Mouse (Mus musculus) intestine, embryonic 15.5 days (tissue): ENCODE data around the gene Scube2. TPM values are rescaled to one million over a fixed set of nuclear protein-coding genes. Genes with fewer than 3 reads are reported as not detected.

Source experiments
- ATAC-seq: fragments of 200-750 bp; cut with Nextera tagmentation; 2 replicates; pipeline ENCODE4 v1.8.0; 2017; ENCODE audit warnings: moderate TSS enrichment, moderate library complexity
- H3K27ac ChIP-seq: fragments of 300-500 bp; sonication (generic); 2 replicates; pipeline ENCODE4 v1.5.1; 2015; ENCODE audit warnings: mild to moderate bottlenecking, inconsistent platforms
- H3K27me3 ChIP-seq: fragments of 300-500 bp; sonication (generic); replicated peaks from 2 replicates; pipeline ENCODE4 v1.6.1; 2015; ENCODE audit warnings: inconsistent platforms
- H3K36me3 ChIP-seq: fragments of 300-500 bp; sonication (generic); 2 replicates; pipeline ENCODE4 v1.6.1; 2015; ENCODE audit warnings: inconsistent platforms
- H3K4me1 ChIP-seq: fragments of 300-500 bp; sonication (generic); replicated peaks from 2 replicates; pipeline ENCODE4 v1.6.1; 2015; ENCODE audit warnings: inconsistent platforms
- H3K4me2 ChIP-seq: fragments of 300-500 bp; sonication (generic); replicated peaks from 2 replicates; pipeline ENCODE4 v1.6.1; 2015; ENCODE audit warnings: mild to moderate bottlenecking, inconsistent platforms
- H3K4me3 ChIP-seq: fragments of 300-500 bp; sonication (generic); replicated peaks from 2 replicates; pipeline ENCODE4 v1.5.1; 2015; ENCODE audit warnings: inconsistent platforms
- H3K9ac ChIP-seq: fragments of 300-500 bp; sonication (generic); 2 replicates; pipeline ENCODE4 v1.6.1; 2015; ENCODE audit warnings: inconsistent platforms
- H3K9me3 ChIP-seq: fragments of 300-500 bp; sonication (generic); 2 replicates; pipeline ENCODE4 v1.6.1; 2016; ENCODE audit warnings: inconsistent platforms
- WGBS: fragments of 180-500 bp; shearing (Covaris S2); methylation state at CpG from one replicate; pipeline ENCODE4 v1.1.7; 2015; 5-methylcytosine and 5-hydroxymethylcytosine counted together
- polyA plus RNA-seq: library from polyadenylated mRNA; unstranded; fragments of >200 nt; fragmentation: Nextera tagmentation; extraction: Ambion mirVana; gene quantifications from 2 replicates; pipeline ENCODE4 v1.2.1, GENCODE M21; 2015

The Scube2 gene
- polyA plus RNA-seq, 1 experiment from 2014 or later = 1.7 TPM

DNA sequence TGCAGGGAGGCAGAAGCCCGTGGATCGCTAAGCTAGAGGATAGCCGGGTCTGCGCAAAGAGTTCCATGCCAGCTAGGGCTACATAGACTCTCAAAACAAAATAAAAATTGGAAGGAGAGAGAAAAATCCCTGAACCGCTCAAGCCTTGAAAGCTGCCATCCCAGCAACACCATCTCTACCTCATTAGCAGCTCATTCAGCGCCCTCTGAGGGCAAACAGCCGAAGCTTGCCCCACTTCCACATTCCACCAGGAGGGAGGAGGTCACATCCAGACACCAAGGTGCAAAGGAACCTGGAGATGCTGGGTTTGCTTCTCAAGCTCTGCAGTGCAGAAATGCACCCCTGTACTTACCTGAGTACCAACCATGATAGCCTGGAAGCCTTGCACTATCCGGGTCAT lies 10.6 kb upstream of the Scube2 start:
- H3K4me1 ChIP-seq = 0 out of 2 replicates have a peak, but pooled peaks cover 4% of the 10 kb centered on the region
- 51% methylated on average over 8 of the region's 8 CpGs for WGBS
- no peak for ATAC-seq
- no peak overlapping the region for H3K4me3 ChIP-seq
- H3K36me3 ChIP-seq = no peaks in the 10 kb centered on the region
- H3K9ac ChIP-seq = no peak overlapping the region
- no peaks in the 10 kb centered on the region for H3K27me3 ChIP-seq
- H3K4me2 ChIP-seq = no peak overlapping the region
- no peak overlapping the region for H3K27ac ChIP-seq
- no peaks in the 10 kb centered on the region for H3K9me3 ChIP-seq

DNA sequence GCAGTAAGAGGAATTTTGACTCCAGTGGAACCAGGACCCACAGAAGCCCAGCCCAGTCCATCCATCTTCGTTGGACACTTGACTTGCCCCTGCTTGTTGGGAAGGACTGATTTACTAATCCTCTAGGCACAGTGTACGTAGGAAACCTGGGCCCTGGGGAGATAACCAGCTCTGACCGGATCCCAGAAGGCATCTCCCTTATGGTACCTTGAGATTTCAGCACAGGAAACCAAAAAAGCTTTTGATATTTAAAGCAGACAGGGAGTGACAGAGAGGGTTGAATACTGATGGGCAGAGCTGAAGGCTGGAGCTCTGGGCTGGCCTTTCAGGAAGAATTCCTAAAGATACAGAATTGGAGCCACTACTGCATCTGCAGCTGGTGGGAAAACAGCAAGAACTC lies 10.1 kb upstream of the Scube2 start:
- H3K4me2 ChIP-seq = no peak overlapping the region
- no peak overlapping the region for H3K9ac ChIP-seq
- 56% methylated on average over 3 of the region's 3 CpGs for WGBS
- no peaks in the 10 kb centered on the region for H3K9me3 ChIP-seq
- H3K27me3 ChIP-seq = no peaks in the 10 kb centered on the region
- 0 out of 2 replicates have a peak, but pooled peaks cover 4% of the 10 kb centered on the region for H3K4me1 ChIP-seq
- H3K27ac ChIP-seq = no peak overlapping the region
- no peak for ATAC-seq
- H3K4me3 ChIP-seq = no peak overlapping the region
- H3K36me3 ChIP-seq = no peaks in the 10 kb centered on the region

DNA sequence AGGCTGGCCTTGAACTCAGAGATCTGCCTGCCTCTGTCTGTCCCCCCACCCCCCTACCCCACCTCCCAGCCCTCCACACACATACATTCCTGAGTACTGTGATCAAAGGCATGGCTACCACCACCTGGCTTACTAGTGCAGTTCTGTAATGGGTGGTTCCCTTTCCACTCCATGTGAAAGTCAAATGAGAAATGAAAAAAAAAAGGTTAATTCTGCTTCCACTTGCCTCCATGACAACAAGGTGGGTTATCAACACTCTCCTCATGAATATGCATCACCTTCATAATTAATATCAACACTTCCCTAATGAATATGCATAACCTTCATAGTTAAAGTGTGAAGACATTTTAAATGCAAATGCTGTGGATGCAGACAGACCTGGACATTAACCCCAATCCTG lies 9.6 kb upstream of the Scube2 start:
- Histone ChIP-seq H3K4me1 (0 out of 2 replicates have a peak, but pooled peaks cover 4% of the 10 kb centered on the region), H3K36me3 (no peaks in the 10 kb centered on the region), H3K4me2 (no peak overlapping the region), H3K4me3 (no peak overlapping the region), H3K9me3 (no peaks in the 10 kb centered on the region), H3K27ac (no peak overlapping the region), H3K9ac (no peak overlapping the region), H3K27me3 (no peaks in the 10 kb centered on the region)
- no peak for ATAC-seq

DNA sequence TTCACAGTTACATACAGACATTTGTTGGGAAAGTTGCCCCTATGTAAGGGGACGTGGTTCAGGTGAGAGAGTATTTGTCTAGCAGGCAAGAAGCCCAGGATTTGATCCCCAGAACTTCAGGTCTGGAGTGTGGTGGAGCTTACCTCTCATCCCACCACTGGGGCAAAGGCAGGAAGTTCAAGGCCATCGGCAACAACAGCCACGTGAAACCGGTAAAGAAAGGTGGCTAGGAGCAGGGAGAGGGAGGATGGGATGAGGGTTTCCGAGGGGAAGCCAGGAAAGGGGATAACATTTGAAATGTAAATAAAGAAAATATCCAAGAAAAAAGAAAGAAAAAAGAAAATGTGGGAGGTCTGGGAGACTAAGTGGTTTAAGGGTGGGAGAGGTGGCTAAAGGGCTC lies 7.7 kb upstream of the Scube2 start:
- Histone ChIP-seq H3K27ac (no peak overlapping the region), H3K27me3 (no peaks in the 10 kb centered on the region), H3K36me3 (no peaks in the 10 kb centered on the region), H3K4me1 (no peaks in the 10 kb centered on the region), H3K4me2 (no peak overlapping the region), H3K9me3 (no peaks in the 10 kb centered on the region), H3K4me3 (no peak overlapping the region), H3K9ac (no peak overlapping the region)
- 53% methylated on average over 5 of the region's 5 CpGs for WGBS
- ATAC-seq = no peak

DNA sequence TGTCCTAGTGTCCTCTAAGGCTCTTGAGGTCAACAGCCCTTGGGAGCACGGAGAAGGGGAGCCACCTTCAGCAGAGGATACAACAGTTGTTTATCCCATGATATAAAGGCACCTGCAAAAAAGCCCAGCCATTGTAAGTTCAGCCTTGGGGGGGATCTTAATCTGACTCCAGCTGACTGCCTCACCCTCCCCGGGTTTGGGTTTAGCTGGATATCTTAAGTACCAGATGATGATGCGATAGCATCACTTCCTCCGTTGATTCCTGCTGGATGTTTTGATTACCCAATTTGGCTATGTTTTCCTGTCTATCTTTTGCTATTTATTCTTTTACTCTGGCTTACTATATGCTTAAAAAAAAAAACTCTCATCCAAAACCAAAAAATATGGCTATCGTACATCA lies 5.8 kb upstream of the Scube2 start:
- no peak for ATAC-seq
- Histone ChIP-seq H3K4me2 (no peak overlapping the region), H3K9me3 (no peaks in the 10 kb centered on the region), H3K9ac (no peak overlapping the region), H3K4me1 (no peaks in the 10 kb centered on the region), H3K4me3 (no peak overlapping the region), H3K27me3 (no peaks in the 10 kb centered on the region), H3K36me3 (no peaks in the 10 kb centered on the region), H3K27ac (no peak overlapping the region)
- WGBS = 74% methylated on average over 5 of the region's 5 CpGs

DNA sequence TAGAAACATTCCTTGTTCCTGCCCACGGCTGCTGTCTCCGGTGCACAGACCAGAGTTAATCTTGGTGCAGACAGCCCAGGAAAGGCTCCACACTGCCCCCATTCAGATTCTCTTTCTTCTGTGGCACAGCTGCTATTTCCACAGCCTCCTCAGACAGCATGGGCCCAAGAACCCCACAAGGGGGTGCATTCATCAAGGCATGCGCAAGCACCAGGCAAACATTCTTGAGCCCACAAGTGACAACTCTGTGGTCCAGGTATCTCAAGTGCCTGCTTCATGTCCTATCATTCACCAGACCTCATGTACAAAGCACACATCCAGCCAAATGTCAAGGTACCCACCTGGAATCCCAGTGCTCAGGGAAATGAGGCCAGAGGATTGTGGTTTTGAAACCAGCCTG lies 3.0 kb upstream of the Scube2 start:
- no peak overlapping the region for H3K27ac ChIP-seq
- H3K4me1 ChIP-seq = no peaks in the 10 kb centered on the region; the same call in 1 of the 2 replicates
- 36% methylated on average over 3 of the region's 3 CpGs for WGBS
- H3K9me3 ChIP-seq = no peaks in the 10 kb centered on the region
- no peak overlapping the region for H3K9ac ChIP-seq
- no peak overlapping the region for H3K4me3 ChIP-seq
- H3K27me3 ChIP-seq = peaks cover 21% of the 10 kb centered on the region
- no peak overlapping the region for H3K4me2 ChIP-seq
- ATAC-seq = no peak
- no peaks in the 10 kb centered on the region for H3K36me3 ChIP-seq

DNA sequence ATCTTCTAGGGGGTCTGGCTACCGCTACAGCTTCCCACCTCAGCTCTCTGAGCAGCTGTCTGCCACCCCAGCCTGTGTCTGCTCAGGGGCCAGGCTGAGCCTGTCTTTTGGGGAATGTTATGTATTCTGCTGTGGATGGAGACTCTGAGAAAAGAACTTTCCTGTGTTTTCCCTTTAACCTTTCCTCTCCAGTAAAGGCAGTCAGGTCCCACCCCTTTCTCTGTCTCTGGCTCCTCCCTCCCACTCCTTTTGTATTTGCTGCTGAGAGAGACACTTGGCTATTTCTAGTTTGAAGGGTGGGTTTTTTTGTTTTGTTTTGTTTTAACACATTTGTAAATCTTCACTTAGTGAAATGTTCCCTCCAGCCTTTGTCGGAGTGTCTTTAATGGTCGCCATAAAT lies 1.2 kb upstream of the Scube2 start:
- no peak for ATAC-seq
- 68% methylated on average over 3 of the region's 3 CpGs for WGBS
- H3K4me1 ChIP-seq = no peaks in the 10 kb centered on the region; the same call in 1 of the 2 replicates
- no peak overlapping the region for H3K4me3 ChIP-seq
- H3K9ac ChIP-seq = no peak overlapping the region
- no peak overlapping the region for H3K27ac ChIP-seq
- H3K36me3 ChIP-seq = no peaks in the 10 kb centered on the region
- H3K27me3 ChIP-seq = peaks cover 23% of the 10 kb centered on the region
- no peak overlapping the region for H3K4me2 ChIP-seq
- no peaks in the 10 kb centered on the region for H3K9me3 ChIP-seq

DNA sequence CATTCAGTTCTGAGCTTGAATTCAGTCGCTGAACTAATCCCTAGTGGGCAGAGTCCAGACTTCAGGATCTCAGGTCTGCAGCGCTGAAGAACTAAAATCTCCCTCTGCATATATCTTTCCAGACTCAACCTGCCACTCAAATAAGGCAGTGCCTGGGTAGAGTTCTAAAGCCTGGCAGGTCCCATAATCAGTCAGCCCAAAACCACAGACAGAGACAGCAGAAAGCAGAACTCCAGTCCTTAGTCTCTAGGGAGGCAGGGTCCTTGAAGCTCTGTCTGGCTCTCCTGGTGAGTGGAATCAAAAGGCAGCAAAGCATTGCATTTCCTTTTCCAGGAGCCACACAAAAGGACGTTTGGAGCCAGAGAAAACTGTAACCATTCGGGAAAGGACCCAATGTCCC lies 1.9 kb downstream of the Scube2 start:
- Histone ChIP-seq H3K9me3 (no peaks in the 10 kb centered on the region), H3K36me3 (no peaks in the 10 kb centered on the region), H3K4me2 (no peak overlapping the region), H3K4me1 (no peaks in the 10 kb centered on the region; the same call in 1 of the 2 replicates), H3K4me3 (no peak overlapping the region), H3K27me3 (peaks cover 23% of the 10 kb centered on the region), H3K27ac (no peak overlapping the region), H3K9ac (no peak overlapping the region)
- 24% methylated on average over 4 of the region's 4 CpGs for WGBS
- ATAC-seq = no peak

DNA sequence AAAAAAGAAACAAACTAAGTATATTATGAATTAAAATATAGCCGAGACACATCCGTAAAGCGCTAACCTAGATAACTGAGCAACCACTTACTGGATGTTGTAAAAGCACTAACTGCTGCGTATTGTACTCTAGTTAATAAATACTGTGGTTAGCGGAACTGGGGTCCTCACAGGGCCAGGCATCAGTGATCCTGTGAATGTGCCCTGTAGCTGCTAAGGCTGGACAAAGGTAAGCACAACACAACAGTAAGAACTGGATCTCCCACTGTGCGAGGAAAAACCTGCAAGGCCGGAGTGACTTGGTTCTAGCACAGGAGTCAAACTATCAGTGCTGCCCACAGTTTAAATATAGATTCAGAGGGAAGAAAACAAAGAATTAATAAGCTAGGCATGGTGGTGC lies 5.3 kb downstream of the Scube2 start:
- Histone ChIP-seq H3K36me3 (no peaks in the 10 kb centered on the region), H3K4me3 (no peak overlapping the region), H3K4me1 (no peaks in the 10 kb centered on the region), H3K27me3 (peaks cover 19% of the 10 kb centered on the region), H3K9ac (no peak overlapping the region), H3K27ac (no peak overlapping the region), H3K4me2 (no peak overlapping the region), H3K9me3 (no peaks in the 10 kb centered on the region)
- ATAC-seq = no peak
- 78% methylated on average over 7 of the region's 7 CpGs for WGBS

DNA sequence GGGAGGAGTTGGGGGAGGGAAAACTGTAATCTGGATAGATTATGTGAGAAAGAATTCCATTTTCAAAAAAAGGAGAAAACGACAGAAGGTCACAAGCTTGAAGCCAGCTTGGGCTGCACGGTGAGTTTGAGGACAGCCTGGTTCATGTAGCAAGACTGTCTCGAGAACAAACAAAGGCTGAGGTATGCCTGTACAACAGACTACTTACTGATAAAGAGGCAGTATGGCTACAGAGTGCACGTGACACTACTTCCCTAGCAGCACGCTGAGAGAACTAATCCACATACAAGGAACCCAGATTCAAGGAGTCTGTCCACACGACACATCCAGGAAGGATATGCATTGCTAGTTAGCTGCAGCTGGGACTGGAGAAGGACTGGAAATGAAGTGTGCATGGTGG lies 6.1 kb downstream of the Scube2 start:
- H3K36me3 ChIP-seq = no peaks in the 10 kb centered on the region
- H3K4me3 ChIP-seq = no peak overlapping the region
- H3K27ac ChIP-seq = no peak overlapping the region
- no peak overlapping the region for H3K9ac ChIP-seq
- no peaks in the 10 kb centered on the region for H3K9me3 ChIP-seq
- WGBS = 33% methylated on average over 6 of the region's 6 CpGs
- 0 out of 2 replicates have a peak, but pooled peaks cover under 1% of the 10 kb centered on the region for H3K4me1 ChIP-seq
- H3K27me3 ChIP-seq = peaks cover 11% of the 10 kb centered on the region
- H3K4me2 ChIP-seq = no peak overlapping the region
- ATAC-seq = peak; percentile 68

DNA sequence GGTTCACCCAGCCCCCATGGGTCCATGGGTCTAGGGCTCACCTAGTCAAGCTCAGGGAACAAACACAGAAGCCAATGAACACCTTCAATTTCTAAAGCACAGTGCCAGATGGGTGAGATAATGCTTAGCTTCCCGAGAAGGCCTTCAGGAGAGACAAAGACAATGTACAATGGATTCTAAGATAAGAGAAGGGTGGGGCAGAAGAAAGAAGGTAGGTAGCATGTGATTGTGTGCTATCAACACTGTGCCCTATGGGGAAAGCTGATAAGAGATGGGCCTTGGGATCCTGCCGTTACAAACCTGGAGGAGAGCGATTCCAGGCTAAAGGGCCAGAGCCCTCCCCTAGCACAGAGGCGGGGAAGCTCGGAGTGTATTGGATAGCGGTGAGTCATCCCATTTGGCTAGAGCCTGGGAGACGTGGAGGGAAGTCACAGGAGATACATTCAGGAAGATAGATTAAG lies 12.7 kb downstream of the Scube2 start:
- Histone ChIP-seq H3K9ac (no peak overlapping the region), H3K9me3 (no peaks in the 10 kb centered on the region), H3K36me3 (no peaks in the 10 kb centered on the region), H3K4me3 (no peak overlapping the region), H3K27ac (no peak overlapping the region), H3K4me2 (peak overlapping the region; percentile 15; the same call in 1 of the 2 replicates), H3K27me3 (no peaks in the 10 kb centered on the region), H3K4me1 (peaks cover 15% of the 10 kb centered on the region)
- peak; percentile 95 for ATAC-seq
- WGBS = 13% methylated on average over 7 of the region's 7 CpGs

DNA sequence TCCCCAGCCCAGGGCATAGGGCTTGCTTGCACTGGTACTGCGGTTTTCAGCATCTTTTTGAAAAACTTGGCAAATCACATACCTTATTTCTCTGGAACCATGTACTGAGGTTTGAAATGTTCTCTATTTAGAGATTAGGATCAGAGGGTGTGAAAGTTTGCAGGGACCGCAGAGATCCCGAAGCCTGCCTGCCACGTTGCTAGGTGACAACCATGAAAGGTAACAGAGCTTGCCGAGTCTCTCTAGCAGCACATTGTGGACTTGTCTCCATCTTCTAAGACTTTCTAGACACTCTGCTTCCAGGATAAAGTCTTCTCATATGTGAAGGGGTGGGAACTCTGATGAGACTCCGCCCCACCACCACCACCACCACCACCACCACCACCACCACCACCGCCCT lies 13.5 kb downstream of the Scube2 start:
- Histone ChIP-seq H3K4me3 (no peak overlapping the region), H3K36me3 (no peaks in the 10 kb centered on the region), H3K9ac (no peak overlapping the region), H3K27ac (no peak overlapping the region), H3K27me3 (no peaks in the 10 kb centered on the region), H3K9me3 (no peaks in the 10 kb centered on the region), H3K4me1 (peaks cover 15% of the 10 kb centered on the region), H3K4me2 (no peak overlapping the region)
- ATAC-seq = no peak
- 84% methylated on average over 7 of the region's 7 CpGs for WGBS

DNA sequence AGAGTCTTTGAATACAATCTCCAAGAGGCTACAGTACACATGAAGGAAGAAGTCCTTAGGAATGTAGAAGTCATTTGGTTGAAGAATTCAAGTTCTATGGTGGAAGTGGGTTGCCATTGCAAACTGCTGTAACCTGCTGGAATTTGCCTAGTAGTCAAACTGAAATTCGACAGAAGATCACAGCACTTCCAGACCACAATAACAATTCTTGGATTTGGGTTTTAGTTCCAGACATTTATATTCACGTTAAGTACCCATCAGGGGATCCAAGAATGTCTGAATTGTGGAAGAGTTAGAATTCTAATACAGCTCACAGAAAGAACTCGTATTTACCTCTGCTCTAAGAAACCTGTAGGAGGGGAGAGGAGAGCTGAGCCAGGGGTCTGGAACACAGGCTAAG lies 14.9 kb downstream of the Scube2 start:
- Histone ChIP-seq H3K4me3 (no peak overlapping the region), H3K9me3 (no peaks in the 10 kb centered on the region), H3K4me2 (no peak overlapping the region), H3K27ac (no peak overlapping the region), H3K36me3 (no peaks in the 10 kb centered on the region), H3K9ac (no peak overlapping the region), H3K27me3 (no peaks in the 10 kb centered on the region), H3K4me1 (peaks cover 15% of the 10 kb centered on the region)
- 78% methylated on average over 3 of the region's 3 CpGs for WGBS
- no peak for ATAC-seq
